Mouse (Mus musculus): Measurements from ENCODE around the gene Nol12. TPM values are rescaled to one million over a fixed set of nuclear protein-coding genes. Genes with fewer than 3 reads are reported as not detected.

Gene Nol12
- polyA plus RNA-seq, 1 experiment from 2014 or later, result 51.6 TPM

DNA sequence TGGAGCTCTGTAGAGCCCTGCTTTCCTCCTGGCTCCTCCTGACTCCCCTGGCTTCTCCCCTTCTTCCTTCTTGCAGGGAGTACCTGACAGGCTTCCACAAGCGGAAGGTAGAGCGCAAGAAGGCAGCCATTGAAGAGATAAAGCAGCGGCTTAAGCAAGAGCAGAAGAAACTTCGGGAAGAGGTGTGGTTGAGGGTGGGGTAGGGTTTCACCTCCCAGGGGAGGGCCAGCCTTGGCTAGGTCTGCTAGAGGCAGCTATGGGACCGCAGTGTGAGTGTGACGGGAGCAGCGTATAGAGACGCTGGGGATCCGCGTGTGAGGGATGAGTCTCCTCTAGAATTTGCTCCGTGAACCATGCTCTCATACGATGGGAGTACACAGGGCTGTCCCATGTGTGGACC lies 1.7 kb downstream of the Nol12 start:
- H3K4me3 ChIP-seq, result peak overlapping the region; percentile 70
- H3K36me3 ChIP-seq, result peaks cover 52% of the 10 kb centered on the region
- H3K27me3 ChIP-seq (replicated peaks), result no peaks in the 10 kb centered on the region
- H3K9me3 ChIP-seq (replicated peaks), result no peaks in the 10 kb centered on the region
- peak overlapping the region; percentile 79 for H3K4me2 ChIP-seq
- H3K4me1 ChIP-seq, result peaks cover 50% of the 10 kb centered on the region
- ATAC-seq, result peak; percentile 71
- peak overlapping the region; percentile 82 for H3K27ac ChIP-seq
- 67% methylated on average over 12 of the region's 12 CpGs for WGBS (ENCODE audit: insufficient replicate concordance)
- H3K9ac ChIP-seq, result peak overlapping the region; percentile 79

DNA sequence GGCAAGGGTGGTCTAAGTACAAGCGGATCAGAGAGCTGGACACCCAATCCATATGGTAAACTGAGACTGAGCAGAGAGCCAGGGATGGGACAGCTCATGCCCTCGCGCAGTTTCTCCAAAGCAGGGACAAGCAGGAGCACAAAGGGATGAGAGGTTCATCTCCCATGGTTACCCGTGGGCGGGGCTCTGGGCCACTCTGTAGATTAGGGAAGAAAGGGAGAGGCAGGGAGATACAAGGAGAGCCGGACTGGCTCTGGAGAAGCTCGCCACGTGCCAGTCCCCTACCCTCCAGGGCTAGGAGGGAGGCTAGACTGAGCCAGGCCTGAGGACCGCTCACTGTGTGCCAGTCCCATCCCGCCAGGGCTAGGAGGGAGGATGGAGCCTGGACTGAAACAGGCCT lies 2.6 kb downstream of the Nol12 start:
- Histone ChIP-seq H3K4me2 (peak overlapping the region; percentile 79), H3K4me1 (peaks cover 47% of the 10 kb centered on the region), H3K9ac (no peak overlapping the region), H3K36me3 (peaks cover 60% of the 10 kb centered on the region), H3K9me3 (replicated peaks) (no peaks in the 10 kb centered on the region), H3K27ac (peak overlapping the region; percentile 82), H3K27me3 (replicated peaks) (no peaks in the 10 kb centered on the region), H3K4me3 (no peak overlapping the region)
- WGBS (ENCODE audit: insufficient replicate concordance), result 90% methylated on average over 10 of the region's 10 CpGs
- ATAC-seq, result no peak

DNA sequence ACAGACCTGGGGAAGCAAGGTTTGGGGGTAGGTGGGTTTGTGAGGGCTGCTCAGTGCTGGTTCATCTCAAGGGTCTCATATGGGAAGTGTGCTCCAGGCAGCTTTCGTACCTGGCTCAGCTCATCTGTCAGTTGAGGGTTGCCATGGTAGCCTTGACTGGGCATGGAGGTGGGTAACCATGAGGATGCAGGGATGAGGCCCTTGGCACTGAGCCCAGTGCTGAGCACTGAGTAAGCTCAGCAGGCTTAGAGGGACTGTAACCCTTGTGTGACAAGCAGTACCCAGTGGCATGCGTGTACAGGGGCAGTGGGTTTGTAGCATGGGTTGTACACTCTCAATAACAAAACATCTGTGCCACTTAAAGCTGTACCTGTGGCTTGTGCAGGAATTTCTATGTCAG lies 3.2 kb downstream of the Nol12 start:
- no peak overlapping the region for H3K4me2 ChIP-seq
- 0 out of 2 replicates have a peak overlapping the region, but pooled peaks have one; percentile 82 for H3K27ac ChIP-seq
- no peak overlapping the region for H3K9ac ChIP-seq
- H3K4me3 ChIP-seq, result no peak overlapping the region
- no peak for ATAC-seq
- 98% methylated on average over 2 of the region's 2 CpGs for WGBS (ENCODE audit: insufficient replicate concordance)
- H3K4me1 ChIP-seq, result peaks cover 50% of the 10 kb centered on the region
- H3K36me3 ChIP-seq, result peaks cover 60% of the 10 kb centered on the region
- no peaks in the 10 kb centered on the region for H3K27me3 ChIP-seq (replicated peaks)
- H3K9me3 ChIP-seq (replicated peaks), result no peaks in the 10 kb centered on the region

DNA sequence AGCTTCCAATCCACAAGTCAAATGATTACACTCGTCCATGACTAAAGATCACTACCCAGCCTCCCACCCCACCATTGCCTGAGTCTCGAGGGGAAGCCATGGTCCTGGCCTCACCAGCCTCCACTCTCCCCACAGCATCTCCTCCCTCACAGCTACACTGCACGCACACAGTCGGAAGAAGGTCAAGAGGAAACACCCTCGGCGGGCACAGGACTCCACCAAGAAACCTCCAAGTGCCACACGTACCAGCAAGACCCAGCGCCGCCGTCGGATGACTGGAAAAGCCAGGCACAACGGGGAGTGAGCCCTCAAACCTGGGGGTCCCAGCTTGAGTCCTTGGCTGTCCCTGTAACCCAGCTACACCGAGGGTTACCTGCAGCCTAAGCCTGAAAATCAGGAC lies 5.6 kb downstream of the Nol12 start:
- no peak overlapping the region for H3K9ac ChIP-seq
- no peak overlapping the region for H3K4me2 ChIP-seq
- H3K36me3 ChIP-seq, result peaks cover 60% of the 10 kb centered on the region
- WGBS (ENCODE audit: insufficient replicate concordance), result 86% methylated on average over 13 of the region's 13 CpGs
- H3K4me1 ChIP-seq, result peaks cover 42% of the 10 kb centered on the region
- H3K27me3 ChIP-seq (replicated peaks), result no peaks in the 10 kb centered on the region; the same call in 1 of the 2 replicates
- H3K27ac ChIP-seq, result no peak overlapping the region
- H3K9me3 ChIP-seq (replicated peaks), result no peaks in the 10 kb centered on the region
- H3K4me3 ChIP-seq, result no peak overlapping the region
- no peak for ATAC-seq

DNA sequence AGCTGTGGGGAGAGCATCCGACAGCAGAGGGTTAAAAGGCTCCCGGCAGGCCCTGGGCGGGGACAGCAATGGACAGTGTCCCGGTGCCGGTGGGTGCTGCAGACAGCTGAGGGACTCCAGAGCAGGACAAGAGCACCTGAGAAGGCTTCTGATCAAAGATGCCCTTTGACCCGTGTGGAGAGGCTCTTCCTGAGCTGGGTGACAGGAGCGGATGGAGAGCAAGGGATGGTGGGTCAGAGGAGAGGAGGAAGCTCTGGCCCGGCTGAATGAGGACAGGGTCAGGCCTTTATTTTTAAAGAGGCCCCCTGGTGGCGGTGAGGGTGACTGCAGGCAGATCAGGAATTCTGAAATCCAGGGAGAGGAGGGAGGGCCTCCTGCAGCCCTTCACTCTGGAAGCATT lies 7.9 kb downstream of the Nol12 start:
- Histone ChIP-seq H3K36me3 (peaks cover 45% of the 10 kb centered on the region), H3K27me3 (replicated peaks) (peaks cover 23% of the 10 kb centered on the region), H3K9ac (no peak overlapping the region), H3K27ac (0 out of 2 replicates have a peak overlapping the region, but pooled peaks have one; percentile 28), H3K9me3 (replicated peaks) (no peaks in the 10 kb centered on the region), H3K4me1 (peaks cover 26% of the 10 kb centered on the region), H3K4me3 (peak overlapping the region; percentile 24; the same call in 1 of the 2 replicates), H3K4me2 (peak overlapping the region; percentile 47)
- WGBS (ENCODE audit: insufficient replicate concordance), result 23% methylated on average over 9 of the region's 9 CpGs
- ATAC-seq, result peak; percentile 66

DNA sequence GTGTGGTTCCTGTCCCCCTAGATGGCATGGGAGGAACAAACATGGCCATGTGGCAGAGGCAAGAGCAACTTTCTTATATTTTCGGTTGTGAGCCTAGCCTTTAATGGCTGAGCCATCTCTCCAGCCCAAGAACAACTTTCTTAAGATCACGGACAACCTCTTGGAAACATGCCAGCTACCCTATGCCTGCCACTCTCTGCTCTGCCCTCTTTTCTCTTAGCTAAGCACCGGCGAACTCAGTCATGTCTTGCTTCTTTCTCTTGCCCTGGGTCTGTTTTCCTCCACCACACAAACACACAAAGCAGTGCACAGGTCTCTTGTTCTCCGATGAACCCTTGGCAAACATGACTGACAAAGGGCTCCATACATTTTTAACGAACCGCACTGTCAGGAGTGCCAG lies 11.5 kb downstream of the Nol12 start:
- no peak overlapping the region for H3K4me2 ChIP-seq
- WGBS (ENCODE audit: insufficient replicate concordance), result 70% methylated on average over 7 of the region's 7 CpGs
- no peak overlapping the region for H3K27ac ChIP-seq
- H3K4me1 ChIP-seq, result peaks cover 31% of the 10 kb centered on the region
- H3K27me3 ChIP-seq (replicated peaks), result peaks cover 43% of the 10 kb centered on the region
- no peak overlapping the region for H3K9ac ChIP-seq
- ATAC-seq, result no peak
- no peak overlapping the region for H3K4me3 ChIP-seq
- no peaks in the 10 kb centered on the region for H3K9me3 ChIP-seq (replicated peaks)
- peaks cover 9% of the 10 kb centered on the region for H3K36me3 ChIP-seq

GRCm38 (mm10) chr15:78947657-78948056 lies 12.9 kb downstream of the Nol12 start, which contains the start of gene Triobp:
TSS of gene Triobp (plus strand) at chr15:78947724.
- H3K4me2 ChIP-seq, result peak within 1 kb of the TSS; percentile 62
- WGBS (ENCODE audit: insufficient replicate concordance), result 1% methylated on average over 24 of the region's 24 CpGs
- H3K9me3 ChIP-seq (replicated peaks), result no peaks in the 10 kb centered on the region
- peak; percentile 86 for ATAC-seq
- no peaks in the 10 kb centered on the region for H3K36me3 ChIP-seq
- peak within 1 kb of the TSS; percentile 23; the same call in 1 of the 2 replicates for H3K9ac ChIP-seq
- peak within 1 kb of the TSS; percentile 39 for H3K4me3 ChIP-seq
- H3K27ac ChIP-seq, result no peak within 1 kb of the TSS
- peaks cover 22% of the 10 kb centered on the region for H3K4me1 ChIP-seq
- peaks cover 47% of the 10 kb centered on the region for H3K27me3 ChIP-seq (replicated peaks)

- no peaks in the 10 kb centered on the region for H3K9me3 ChIP-seq (replicated peaks)
- peak overlapping the region; percentile 39 for H3K4me3 ChIP-seq
- peaks cover 16% of the 10 kb centered on the region for H3K4me1 ChIP-seq
- WGBS (ENCODE audit: insufficient replicate concordance), result 12% methylated on average over 11 of the region's 11 CpGs
- peak overlapping the region; percentile 23; the same call in 1 of the 2 replicates for H3K9ac ChIP-seq
- ATAC-seq, result no peak
- H3K27ac ChIP-seq, result no peak overlapping the region
- H3K4me2 ChIP-seq, result peak overlapping the region; percentile 62
- no peaks in the 10 kb centered on the region for H3K36me3 ChIP-seq
- H3K27me3 ChIP-seq (replicated peaks), result peaks cover 48% of the 10 kb centered on the region
Observed at GRCm38 (mm10) chr15:78948152-78948725, 13.5 kb downstream of the Nol12 start.

DNA sequence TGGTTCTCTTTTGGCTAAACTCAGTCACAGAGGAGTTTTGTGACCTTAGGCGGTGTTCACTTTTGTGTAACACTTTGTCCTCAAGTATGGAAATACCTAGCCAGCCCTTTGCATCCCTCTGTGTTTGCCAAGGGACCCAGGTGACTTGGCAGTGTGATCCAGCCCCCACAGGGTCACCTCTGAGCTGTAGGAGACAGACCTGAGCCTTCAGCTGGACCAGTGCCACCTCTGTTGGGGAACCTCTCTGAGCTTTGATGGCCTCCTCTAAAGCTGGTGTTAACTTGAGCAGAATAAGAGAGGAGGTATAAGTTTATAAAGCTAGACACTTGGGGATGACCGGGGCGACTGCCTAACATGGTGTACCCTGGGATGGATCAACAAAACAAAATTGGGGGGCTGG lies 14.2 kb downstream of the Nol12 start:
- ATAC-seq, result no peak
- H3K27me3 ChIP-seq (replicated peaks), result peaks cover 48% of the 10 kb centered on the region
- H3K9me3 ChIP-seq (replicated peaks), result no peaks in the 10 kb centered on the region
- H3K9ac ChIP-seq, result no peak overlapping the region
- 81% methylated on average over 3 of the region's 3 CpGs for WGBS (ENCODE audit: insufficient replicate concordance)
- H3K4me2 ChIP-seq, result no peak overlapping the region
- peaks cover 16% of the 10 kb centered on the region for H3K4me1 ChIP-seq
- no peak overlapping the region for H3K4me3 ChIP-seq
- no peaks in the 10 kb centered on the region for H3K36me3 ChIP-seq
- H3K27ac ChIP-seq, result no peak overlapping the region

- Histone ChIP-seq H3K4me2 (no peak overlapping the region), H3K27ac (no peak overlapping the region), H3K9me3 (replicated peaks) (no peaks in the 10 kb centered on the region), H3K4me3 (no peak overlapping the region), H3K27me3 (replicated peaks) (peaks cover 12% of the 10 kb centered on the region), H3K4me1 (no peaks in the 10 kb centered on the region), H3K36me3 (no peaks in the 10 kb centered on the region), H3K9ac (no peak overlapping the region)
- 55% methylated on average over 3 of the region's 3 CpGs for WGBS (ENCODE audit: insufficient replicate concordance)
- no peak for ATAC-seq
Observed at GRCm38 (mm10) chr15:78955663-78956062, 20.9 kb downstream of the Nol12 start.

GRCm38 (mm10) chr15:78956351-78956750 lies 21.6 kb downstream of the Nol12 start:
- Histone ChIP-seq H3K4me1 (no peaks in the 10 kb centered on the region), H3K27me3 (replicated peaks) (peaks cover 12% of the 10 kb centered on the region), H3K9me3 (replicated peaks) (no peaks in the 10 kb centered on the region), H3K36me3 (no peaks in the 10 kb centered on the region), H3K9ac (no peak overlapping the region), H3K4me2 (no peak overlapping the region), H3K27ac (no peak overlapping the region), H3K4me3 (no peak overlapping the region)
- WGBS (ENCODE audit: insufficient replicate concordance), result 45% methylated on average over 4 of the region's 4 CpGs
- no peak for ATAC-seq

DNA sequence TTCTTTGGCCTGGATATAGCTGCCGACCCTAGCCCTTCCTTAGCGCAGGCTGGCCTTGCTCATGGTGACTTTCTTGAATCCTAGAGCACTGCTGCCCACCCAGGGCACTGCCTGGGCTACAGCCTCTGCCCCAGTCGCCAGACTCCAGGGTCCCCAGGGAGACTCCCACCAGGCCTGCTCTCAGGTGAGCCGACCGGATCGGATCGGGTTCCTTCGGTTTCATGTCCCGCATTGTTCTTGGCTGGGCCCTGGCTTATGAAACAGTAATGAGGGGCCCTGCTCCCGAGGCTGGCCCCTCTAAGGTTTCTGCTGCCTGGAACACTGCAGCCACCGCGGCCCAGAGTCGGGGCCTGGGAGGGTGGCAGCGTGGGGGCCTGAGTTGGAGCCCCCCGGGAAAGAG lies 22.3 kb downstream of the Nol12 start:
- Histone ChIP-seq H3K9me3 (replicated peaks) (no peaks in the 10 kb centered on the region), H3K9ac (no peak overlapping the region), H3K4me3 (no peak overlapping the region), H3K27me3 (replicated peaks) (peaks cover 12% of the 10 kb centered on the region), H3K27ac (no peak overlapping the region), H3K4me2 (no peak overlapping the region), H3K36me3 (no peaks in the 10 kb centered on the region), H3K4me1 (no peaks in the 10 kb centered on the region)
- WGBS (ENCODE audit: insufficient replicate concordance), result 47% methylated on average over 15 of the region's 15 CpGs
- ATAC-seq, result no peak

DNA sequence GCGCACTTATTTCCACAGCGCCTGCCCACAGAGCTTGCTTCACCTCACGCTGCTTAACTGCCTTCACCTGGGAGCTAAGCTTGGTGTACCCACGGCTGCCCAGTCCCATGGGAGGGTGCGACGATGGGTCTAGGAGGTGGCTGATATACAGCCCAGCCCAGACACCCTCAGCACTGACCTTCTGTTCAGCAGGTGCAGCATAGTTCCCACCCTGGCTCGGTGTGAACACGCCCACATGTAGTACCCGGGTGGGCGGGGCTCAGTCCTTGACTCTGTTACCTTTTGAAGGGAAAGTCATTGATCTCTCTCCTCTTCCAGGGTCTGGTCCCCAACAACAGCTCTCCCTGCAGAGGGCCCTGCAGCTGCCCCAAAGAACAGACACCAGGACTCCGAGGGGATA lies 24.8 kb downstream of the Nol12 start:
- Histone ChIP-seq H3K4me3 (no peak overlapping the region), H3K4me1 (no peaks in the 10 kb centered on the region), H3K27ac (no peak overlapping the region), H3K27me3 (replicated peaks) (peaks cover 7% of the 10 kb centered on the region), H3K9ac (no peak overlapping the region), H3K36me3 (no peaks in the 10 kb centered on the region), H3K4me2 (no peak overlapping the region), H3K9me3 (replicated peaks) (no peaks in the 10 kb centered on the region)
- ATAC-seq, result no peak
- WGBS (ENCODE audit: insufficient replicate concordance), result 72% methylated on average over 11 of the region's 11 CpGs

Measured in liver, embryonic 12.5 days (tissue).